In genomic region chr5:147076026-147076798, GRCm38 (mm10) we compare ENCODE assay signal across 8 mouse cellular contexts. TPM values are rescaled to one million over a fixed set of nuclear protein-coding genes. Genes with fewer than 3 reads are reported as not detected.
DNase-seq lines count a peak whose midpoint lies in the region; ATAC-seq and TF ChIP-seq lines count a peak whose summit lies in the region.

Gene Lnx2, minus strand, starts transcription at chr5:147076586.

- WGBS in heart, embryonic 11.5 days (ENCODE audit: insufficient replicate concordance): under 1% methylated on average over 61 of the region's 65 CpGs
- WGBS in kidney, embryonic 16.5 days: under 1% methylated on average over 65 of the region's 65 CpGs
- under 1% methylated on average over 65 of the region's 65 CpGs for WGBS in liver, adult 2 months

- peak within 1 kb of the TSS; percentile 86 for H3ac ChIP-seq in C2C12 (ENCODE audit: control insufficient read depth, insufficient read length, low read depth)
- peak within 1 kb of the TSS; percentile 21 for H3ac ChIP-seq in myocyte (ENCODE audit: control insufficient read depth, insufficient read length)

- peaks cover 63% of the 10 kb centered on the region for H3K79me2 ChIP-seq in C2C12 (ENCODE audit: control insufficient read depth, insufficient read depth)
- H3K79me2 ChIP-seq in liver, adult 2 months (ENCODE audit: control insufficient read depth, insufficient read depth, low read length): peaks cover 40% of the 10 kb centered on the region
- peaks cover 40% of the 10 kb centered on the region for H3K79me2 ChIP-seq in myocyte (ENCODE audit: control insufficient read depth, insufficient read depth)

- peaks cover 17% of the 10 kb centered on the region for H3K36me3 ChIP-seq in C2C12 (ENCODE audit: control insufficient read depth, insufficient read depth)
- H3K36me3 ChIP-seq in erythroblast, embryonic 14.5 days (ENCODE audit: control insufficient read depth): peaks cover 20% of the 10 kb centered on the region
- no peaks in the 10 kb centered on the region for H3K36me3 ChIP-seq in heart, embryonic 11.5 days (ENCODE audit: control insufficient read depth, insufficient read depth, low read length)
- no peaks in the 10 kb centered on the region for H3K36me3 ChIP-seq in kidney, embryonic 16.5 days (ENCODE audit: insufficient read depth, low read length)
- H3K36me3 ChIP-seq in liver, adult 2 months (ENCODE audit: control insufficient read depth, insufficient read depth, low read length): peaks cover 2% of the 10 kb centered on the region; the same call in 1 of the 2 replicates
- H3K36me3 ChIP-seq in myocyte (ENCODE audit: control insufficient read depth, insufficient read depth): peaks cover 15% of the 10 kb centered on the region
- peaks cover 6% of the 10 kb centered on the region; the same call in 1 of the 2 replicates for H3K36me3 ChIP-seq in splenic B cell, adult 2 months (ENCODE audit: control insufficient read depth, insufficient read depth, low read length, poor library complexity, severe bottlenecking)

- peak within 1 kb of the TSS; percentile 92 for H3K27ac ChIP-seq in heart, embryonic 11.5 days (ENCODE audit: low read depth, low read length)
- H3K27ac ChIP-seq in kidney, embryonic 16.5 days (ENCODE audit: low read length): peak within 1 kb of the TSS; percentile 96
- H3K27ac ChIP-seq in liver, adult 2 months (replicated peaks; ENCODE audit: insufficient read depth, low read depth, low read length): peak within 1 kb of the TSS; percentile 83

- no peak for TF ChIP-seq CTCF in C2C12 (IDR thresholded peaks at IDR 0.05; ENCODE audit: control insufficient read depth, insufficient read depth, insufficient read length)
- peak; percentile 56; the same call in 1 of the 2 replicates for TF ChIP-seq CTCF in brain, embryonic 14.5 days (IDR thresholded peaks at IDR 0.05; ENCODE audit: borderline replicate concordance, extremely low read depth, insufficient read depth, insufficient read length)
- TF ChIP-seq CTCF in liver, adult 2 months (IDR thresholded peaks at IDR 0.05; ENCODE audit: low read depth, low read length): peak; percentile 65

- peak within 1 kb of the TSS; percentile 88 for H3K9ac ChIP-seq in heart, embryonic 11.5 days (ENCODE audit: low read depth, low read length)
- H3K9ac ChIP-seq in kidney, embryonic 16.5 days (replicated peaks; ENCODE audit: low read length): peak within 1 kb of the TSS; percentile 91
- H3K9ac ChIP-seq in liver, adult 2 months (ENCODE audit: low read depth, low read length): peak within 1 kb of the TSS; percentile 98

- peak; percentile 99 for DNase-seq in brain, embryonic 14.5 days (ENCODE audit: low read depth)
- peak; percentile 91 for DNase-seq in liver, adult 2 months (ENCODE audit: extremely low read depth, low read depth, low spot score)
- peak; percentile 98 for DNase-seq in splenic B cell, adult 2 months (ENCODE audit: low read depth, low spot score)

- peak within 1 kb of the TSS; percentile 94 for H3K4me2 ChIP-seq in heart, embryonic 11.5 days
- peak within 1 kb of the TSS; percentile 96 for H3K4me2 ChIP-seq in kidney, embryonic 16.5 days (replicated peaks; ENCODE audit: low read depth, low read length)
- H3K4me2 ChIP-seq in myocyte (ENCODE audit: low read depth): peak within 1 kb of the TSS; percentile 95

- no peaks in the 10 kb centered on the region for H3K9me3 ChIP-seq in erythroblast, embryonic 14.5 days (ENCODE audit: control insufficient read depth, low read length)
- H3K9me3 ChIP-seq in heart, embryonic 11.5 days (replicated peaks; ENCODE audit: control insufficient read depth, low read length): no peaks in the 10 kb centered on the region
- H3K9me3 ChIP-seq in kidney, embryonic 16.5 days (ENCODE audit: low read length): no peaks in the 10 kb centered on the region

- H3K4me1 ChIP-seq in erythroblast, embryonic 14.5 days (ENCODE audit: control insufficient read depth): peaks cover 62% of the 10 kb centered on the region
- H3K4me1 ChIP-seq in heart, embryonic 11.5 days (ENCODE audit: control insufficient read depth, insufficient read depth, low read length): peaks cover 24% of the 10 kb centered on the region
- peaks cover 35% of the 10 kb centered on the region for H3K4me1 ChIP-seq in kidney, embryonic 16.5 days (ENCODE audit: insufficient read depth, low read length)
- H3K4me1 ChIP-seq in liver, adult 2 months (ENCODE audit: control insufficient read depth, insufficient read depth, low read length): peaks cover 27% of the 10 kb centered on the region

- H3K79me3 ChIP-seq in C2C12 (ENCODE audit: low read depth): peaks cover 39% of the 10 kb centered on the region

- no peaks in the 10 kb centered on the region for H3K27me3 ChIP-seq in C2C12 (ENCODE audit: control insufficient read depth, insufficient read depth, insufficient read length)
- H3K27me3 ChIP-seq in erythroblast, embryonic 14.5 days (ENCODE audit: control insufficient read depth): no peaks in the 10 kb centered on the region
- no peaks in the 10 kb centered on the region for H3K27me3 ChIP-seq in heart, embryonic 11.5 days (ENCODE audit: control insufficient read depth, insufficient read depth, low read length)
- no peaks in the 10 kb centered on the region for H3K27me3 ChIP-seq in kidney, embryonic 16.5 days (ENCODE audit: insufficient read depth, low read length)
- no peaks in the 10 kb centered on the region for H3K27me3 ChIP-seq in liver, adult 2 months (ENCODE audit: control insufficient read depth, insufficient read depth, low read length)
- H3K27me3 ChIP-seq in myocyte (ENCODE audit: control insufficient read depth, insufficient read depth, insufficient read length): no peaks in the 10 kb centered on the region
- no peaks in the 10 kb centered on the region for H3K27me3 ChIP-seq in splenic B cell, adult 2 months (ENCODE audit: control insufficient read depth, insufficient read depth, low read length, poor library complexity, severe bottlenecking)

- H3K4me3 ChIP-seq in C2C12 (ENCODE audit: insufficient read depth, poor library complexity, severe bottlenecking) (peak within 1 kb of the TSS; percentile 82), myocyte (peak within 1 kb of the TSS; percentile 76)
- peak within 1 kb of the TSS; percentile 92 for H3K4me3 ChIP-seq in erythroblast, embryonic 14.5 days (replicated peaks)
- H3K4me3 ChIP-seq in heart, embryonic 11.5 days (ENCODE audit: low read depth, low read length): peak within 1 kb of the TSS; percentile 91
- peak within 1 kb of the TSS; percentile 92 for H3K4me3 ChIP-seq in kidney, embryonic 16.5 days (ENCODE audit: low read length)
- peak within 1 kb of the TSS; percentile 86 for H3K4me3 ChIP-seq in liver, adult 2 months (ENCODE audit: insufficient read depth, low read depth, low read length)

- no peak; the same call in 1 of the 2 replicates for TF ChIP-seq POLR2A in brain, embryonic 14.5 days (IDR thresholded peaks at IDR 0.05; ENCODE audit: borderline replicate concordance, extremely low read depth, insufficient read depth, insufficient read length, poor library complexity, severe bottlenecking)
- peak; percentile 63; the same call in 1 of the 2 replicates for TF ChIP-seq POLR2A in liver, adult 2 months (IDR thresholded peaks at IDR 0.05; ENCODE audit: extremely low read depth, insufficient read depth, low read length)
- TF ChIP-seq POLR2A in myocyte (IDR thresholded peaks at IDR 0.05; ENCODE audit: insufficient read length, low read depth): peak; percentile 56

- ATAC-seq in heart, embryonic 11.5 days (replicated peaks; ENCODE audit: insufficient number of reproducible peaks, low FRiP score, low TSS enrichment): peak; percentile 99
- ATAC-seq in kidney, embryonic 16.5 days (ENCODE audit: low FRiP score, low TSS enrichment): peak; percentile 98

TF ChIP-seq in C2C12, 6 proteins besides CTCF, POLR2A, EP300 and RAD21:
- TF ChIP-seq MYOG (IDR thresholded peaks at IDR 0.05; ENCODE audit: control insufficient read depth, extremely low read depth, insufficient read length) (no peak), FOSL1 (IDR thresholded peaks at IDR 0.05; ENCODE audit: insufficient read depth, low read length, poor library complexity, severe bottlenecking) (no peak), MAX (IDR thresholded peaks at IDR 0.05) (peak; percentile 4)

TF ChIP-seq in myocyte, 11 proteins besides CTCF, POLR2A, EP300 and RAD21:
- TF ChIP-seq CEBPB (IDR thresholded peaks at IDR 0.05; ENCODE audit: insufficient read depth, poor library complexity, severe bottlenecking) (no peak), MYOD1 (IDR thresholded peaks at IDR 0.05; ENCODE audit: control insufficient read depth in 1 of 3, insufficient read length in 2 of 3, low read depth in 2 of 3) (no peak), TCF12 (IDR thresholded peaks at IDR 0.05; ENCODE audit: insufficient read depth, poor library complexity, severe bottlenecking) (no peak), MAX (IDR thresholded peaks at IDR 0.05; ENCODE audit: low read depth) (no peak), POLR2AphosphoS2 (IDR thresholded peaks at IDR 0.05; ENCODE audit: insufficient read length, low read depth) (no peak), SRF (IDR thresholded peaks at IDR 0.05; ENCODE audit: control insufficient read depth, insufficient read length, low read depth) (no peak), REST (IDR thresholded peaks at IDR 0.05; ENCODE audit: insufficient read depth, insufficient read length) (no peak), E2F4 (IDR thresholded peaks at IDR 0.05; ENCODE audit: insufficient read depth) (no peak), MYOG (IDR thresholded peaks at IDR 0.05; ENCODE audit: control insufficient read depth in 1 of 3, insufficient read depth in 1 of 3, insufficient read length in 2 of 3, low read depth in 2 of 3) (no peak), TCF3 (IDR thresholded peaks at IDR 0.05; ENCODE audit: insufficient read length, low read depth) (no peak)

RNA-seq across cellular contexts. Expression of gene Lnx2, which starts in this region (rescaled TPM):
- 3.7 TPM for polyA plus RNA-seq in C2C12 (2012; fragmentation: generic; extraction: Trizol)
- polyA plus RNA-seq in brain, embryonic 14.5 days (2012; rRNA removed): 7.1 and 10.1 TPM in 2 replicates
- 0.10 and 0.14 TPM in 2 replicates for polyA plus RNA-seq in erythroblast, embryonic 14.5 days (2012)
- polyA plus RNA-seq in heart, embryonic 11.5 days (2014; fragmentation: Nextera tagmentation; extraction: Ambion mirVana): 9.4 and 11.0 TPM in 2 replicates
- 16.0 and 17.9 TPM in 2 replicates for polyA plus RNA-seq in kidney, embryonic 16.5 days (2015; fragmentation: Nextera tagmentation; extraction: Ambion mirVana)
- 11.0 and 14.4 TPM in 2 replicates for total RNA-seq in liver, adult 2 months (2014; rRNA removed)
- polyA plus RNA-seq in liver, adult 2 months (2012; rRNA removed): 19.7 and 24.1 TPM in 2 replicates
- polyA plus RNA-seq in myocyte (2012; fragmentation: generic; extraction: Trizol): 2.2 TPM

Comparison
In these comparisons a context has a peak if more than half of its experiments do, and no peak if none do; other contexts are left out.
1. Peak in every context shown above with its lines: DNase-seq, ATAC-seq, H3K4me3 ChIP-seq and H3K27ac ChIP-seq.